Mouse (Mus musculus) ES-Bruce4 (cell line): ENCODE data around the gene Slc9a9.

Source experiments
- CTCF ChIP-seq: IDR thresholded peaks from one replicate; pipeline ENCODE4 v1.8.1; 2011; ENCODE audit warnings: low read depth, low read length
- EP300 ChIP-seq: IDR thresholded peaks from 2 replicates; pipeline ENCODE4 v1.6.1; 2011; ENCODE audit warnings: low read depth, low read length; ENCODE audit not compliant: insufficient read depth
- POLR2A ChIP-seq: IDR thresholded peaks from one replicate; pipeline ENCODE4 v1.8.1; 2011; ENCODE audit warnings: low read length; ENCODE audit not compliant: insufficient read depth

DNA sequence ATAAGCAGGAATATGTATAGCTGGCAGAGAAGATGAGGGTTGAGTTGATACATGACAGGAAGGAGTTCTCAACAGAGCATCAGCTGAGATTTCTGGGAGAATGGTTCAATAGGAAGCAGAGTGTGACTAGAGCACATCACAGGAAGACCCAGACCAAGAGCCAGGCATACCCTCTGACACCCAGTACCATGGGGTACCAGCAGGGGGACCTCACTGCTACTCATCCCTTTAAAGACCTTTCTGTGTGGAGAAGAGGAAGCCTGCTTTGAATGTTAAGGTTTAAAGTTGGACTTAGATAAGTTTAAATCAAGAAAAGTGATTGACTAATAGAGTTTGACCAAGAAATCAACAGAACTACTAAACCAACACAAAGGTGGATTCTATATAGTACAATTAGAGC, 257.4 kb downstream of the Slc9a9 start:
- TF ChIP-seq POLR2A (no peak), CTCF (peak; percentile 3), EP300 (no peak)
